Mouse (Mus musculus): ENCODE results near the gene Dennd4c.

- TF ChIP-seq POLR2A (IDR thresholded peaks at IDR 0.05; ENCODE audit: extremely low read depth, insufficient read depth, low read length) (no peak), CTCF (IDR thresholded peaks at IDR 0.05; ENCODE audit: extremely low read depth, insufficient read depth, low read length) (no peak)
These were observed 29.3 kb upstream of the Dennd4c start for GRCm38 (mm10) chr4:86718878-86719577.

All from cortical plate, adult 2 months (tissue).